Mouse (Mus musculus) embryo, embryonic 9.5 days (tissue): ENCODE data around the gene Slc45a3.

Experiments used
- DNase-seq: peaks from one replicate; pipeline ENCODE4 v3.0.0-alpha.2; 2017; ENCODE audit errors: extremely low spot score

Slc45a3 gene

DNA sequence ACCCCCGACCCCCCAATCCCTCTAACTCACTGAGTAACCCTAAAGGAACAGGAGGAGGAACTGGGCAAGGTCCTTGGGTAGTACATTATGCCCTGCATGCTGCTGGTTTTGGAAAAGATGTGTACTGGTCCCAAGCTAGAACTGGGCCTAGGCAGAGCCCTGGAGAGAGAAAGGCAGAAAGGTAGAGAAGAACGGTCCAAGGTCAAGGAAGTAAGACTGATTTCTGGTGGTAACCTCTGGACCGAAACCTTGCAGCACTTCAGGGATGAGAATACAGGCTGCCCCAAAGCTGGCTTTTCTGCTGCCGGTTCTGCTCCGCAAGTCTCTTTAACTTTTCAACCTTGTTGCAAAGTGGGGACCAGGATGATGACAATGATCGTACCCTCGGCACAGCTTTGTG, 1.8 kb downstream of the Slc45a3 start:
- DNase-seq: no peak

DNA sequence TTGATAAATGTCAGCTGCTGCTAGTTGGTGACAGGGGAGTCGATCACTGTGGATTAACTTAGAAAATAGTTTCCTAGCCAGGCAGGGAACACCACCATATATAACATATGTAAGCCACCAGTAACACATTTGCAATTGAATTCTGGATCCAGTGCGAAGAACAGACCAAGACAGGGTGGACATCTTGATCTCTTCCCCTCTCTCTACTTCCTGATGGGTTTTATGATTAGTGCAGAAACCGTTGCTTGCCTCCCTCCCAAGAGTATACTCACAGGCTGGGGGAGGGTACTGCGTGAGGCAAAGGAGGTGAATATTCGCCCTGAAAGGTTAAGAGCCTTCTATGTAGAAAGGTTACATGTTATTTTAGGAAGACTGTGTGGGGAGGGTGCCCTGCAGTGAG, 3.1 kb downstream of the Slc45a3 start:
- no peak for DNase-seq

DNA sequence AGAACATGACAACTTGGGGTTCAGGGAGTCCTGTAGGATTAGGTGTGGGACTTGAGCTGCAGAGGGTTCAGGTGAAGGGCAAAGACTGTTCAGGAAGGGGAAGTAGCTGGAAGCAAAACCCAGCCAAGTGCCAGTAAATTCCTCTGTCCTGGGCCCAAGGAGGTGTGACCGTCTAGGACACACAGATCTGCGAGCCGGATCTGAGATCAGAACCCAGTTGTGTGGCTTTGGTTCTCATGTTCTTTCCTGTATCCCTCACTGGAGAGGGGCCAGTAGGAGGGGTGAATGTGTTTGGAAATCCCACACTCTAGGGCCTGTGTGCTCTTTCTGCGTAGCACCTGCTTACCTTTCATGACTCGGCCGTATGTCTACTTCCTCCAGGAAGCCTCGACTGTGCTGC, 4.6 kb downstream of the Slc45a3 start:
- no peak for DNase-seq

DNA sequence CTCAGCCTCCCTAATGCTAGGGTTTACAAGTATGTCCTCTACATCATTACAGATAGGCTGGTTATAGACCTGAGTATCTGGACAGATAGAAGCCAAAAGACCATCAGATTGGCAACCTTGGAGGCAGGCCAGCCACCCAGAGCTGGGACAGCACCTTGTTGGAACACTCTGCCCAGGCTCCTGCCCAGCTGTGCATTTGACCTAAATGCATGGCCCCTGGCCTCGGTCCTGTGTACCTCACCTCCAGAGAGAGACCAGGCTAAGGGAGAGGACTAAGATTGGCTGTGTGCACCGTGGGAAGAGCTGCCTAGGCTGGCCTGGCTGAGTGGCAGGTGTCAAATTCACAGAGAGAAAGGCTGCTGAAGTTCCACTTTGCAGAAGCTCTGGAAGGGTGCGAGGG, 5.8 kb downstream of the Slc45a3 start:
- no peak for DNase-seq

DNA sequence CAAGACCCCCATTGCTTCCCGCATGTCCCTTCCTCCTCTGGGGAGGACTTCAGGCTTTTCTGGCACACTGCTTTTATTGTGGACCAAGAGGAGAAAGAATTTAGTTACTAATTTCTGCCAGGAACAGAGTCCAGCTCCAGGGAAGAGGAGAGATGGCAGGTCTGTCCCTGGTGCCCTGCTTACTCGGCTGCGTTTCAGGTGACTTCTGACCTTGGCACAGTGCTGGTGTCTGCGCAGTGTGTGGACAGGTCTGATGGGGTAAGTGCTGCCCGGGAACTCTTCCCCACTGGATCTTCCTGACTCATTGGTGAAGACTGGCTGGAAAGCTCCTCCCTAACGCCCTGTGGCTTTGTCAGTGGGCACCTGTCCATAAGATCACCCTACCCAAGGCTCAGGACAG, 6.2 kb downstream of the Slc45a3 start:
- no peak for DNase-seq

DNA sequence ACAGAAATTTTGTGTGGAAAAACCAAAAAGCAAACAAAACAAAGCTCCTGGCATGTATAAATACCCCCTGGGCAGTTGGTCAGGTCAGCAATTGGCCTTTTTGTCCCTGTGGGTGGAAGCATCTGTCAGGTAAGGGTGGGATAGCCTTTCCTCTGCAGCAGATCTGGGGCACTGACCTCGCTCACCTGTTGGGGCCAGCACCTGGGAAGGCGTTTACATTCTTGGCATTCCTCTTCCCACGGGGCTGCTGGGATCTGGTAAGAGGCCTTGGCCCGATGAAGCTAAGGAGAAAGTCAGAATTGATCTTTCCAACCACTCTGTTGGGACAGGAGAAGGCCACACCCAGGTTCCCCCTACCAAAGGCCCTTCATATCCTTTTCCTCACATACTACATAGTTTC, 7.1 kb downstream of the Slc45a3 start:
- no peak for DNase-seq

DNA sequence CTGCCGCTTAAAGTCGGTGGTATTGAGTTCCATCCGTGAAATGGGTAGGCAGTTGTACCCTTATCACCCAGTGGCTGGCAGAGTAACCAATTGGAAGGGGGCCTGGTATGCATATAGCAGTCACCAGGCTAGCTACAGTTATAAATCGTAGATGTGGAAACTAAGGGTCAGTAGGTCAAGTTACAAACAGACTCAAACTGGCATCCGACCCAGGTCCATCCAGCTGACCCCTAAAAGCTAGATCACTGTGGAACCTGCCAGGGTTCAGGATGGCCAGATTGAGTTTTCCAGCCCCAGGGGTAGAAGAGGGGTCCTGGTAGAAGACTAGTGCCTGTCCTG, 7.5 kb downstream of the Slc45a3 start:
- DNase-seq: no peak

DNA sequence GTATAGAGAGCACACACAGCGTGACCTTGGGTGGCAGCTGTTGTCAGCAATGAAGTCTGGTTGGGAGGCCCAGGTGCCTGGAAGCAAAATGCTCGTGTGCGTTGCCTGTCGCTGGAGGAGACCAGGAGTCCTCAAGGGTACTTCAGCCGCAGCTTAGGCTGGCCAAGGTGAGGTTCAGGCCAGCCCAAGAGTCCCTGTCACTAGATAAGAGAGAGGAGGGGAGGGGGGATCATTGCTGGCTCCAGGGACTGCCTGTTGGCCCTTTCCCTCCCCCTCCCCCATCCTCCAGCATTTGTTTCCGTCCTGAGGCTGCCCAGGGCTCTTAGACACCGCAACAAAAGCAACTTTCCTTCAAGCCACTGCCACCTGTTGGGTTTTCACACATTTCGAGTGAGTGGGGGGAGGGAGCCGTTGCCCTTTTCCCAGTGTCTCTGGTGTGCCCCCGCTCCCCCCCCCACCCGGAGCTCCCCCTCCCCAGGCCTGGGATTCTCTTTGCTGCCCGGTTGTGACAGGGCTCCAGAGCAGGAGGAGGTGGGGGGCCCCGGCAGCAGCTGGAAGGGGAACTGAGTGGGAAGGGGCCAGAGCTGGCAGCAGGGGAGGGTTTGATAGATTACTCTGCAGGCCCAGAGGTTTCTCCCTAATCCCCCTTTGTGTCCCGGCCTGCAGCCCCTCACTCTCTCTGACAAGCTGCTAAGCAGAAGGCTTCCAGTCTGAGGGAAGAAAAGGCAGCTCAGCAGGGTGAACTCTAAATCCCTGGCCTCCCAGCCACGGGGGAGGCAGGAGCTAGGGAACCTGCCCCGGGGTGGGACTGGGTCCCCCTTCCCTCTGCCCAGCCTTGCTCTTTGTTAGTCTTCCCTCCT, 8.1 kb downstream of the Slc45a3 start:
- peak; percentile 85 for DNase-seq

DNA sequence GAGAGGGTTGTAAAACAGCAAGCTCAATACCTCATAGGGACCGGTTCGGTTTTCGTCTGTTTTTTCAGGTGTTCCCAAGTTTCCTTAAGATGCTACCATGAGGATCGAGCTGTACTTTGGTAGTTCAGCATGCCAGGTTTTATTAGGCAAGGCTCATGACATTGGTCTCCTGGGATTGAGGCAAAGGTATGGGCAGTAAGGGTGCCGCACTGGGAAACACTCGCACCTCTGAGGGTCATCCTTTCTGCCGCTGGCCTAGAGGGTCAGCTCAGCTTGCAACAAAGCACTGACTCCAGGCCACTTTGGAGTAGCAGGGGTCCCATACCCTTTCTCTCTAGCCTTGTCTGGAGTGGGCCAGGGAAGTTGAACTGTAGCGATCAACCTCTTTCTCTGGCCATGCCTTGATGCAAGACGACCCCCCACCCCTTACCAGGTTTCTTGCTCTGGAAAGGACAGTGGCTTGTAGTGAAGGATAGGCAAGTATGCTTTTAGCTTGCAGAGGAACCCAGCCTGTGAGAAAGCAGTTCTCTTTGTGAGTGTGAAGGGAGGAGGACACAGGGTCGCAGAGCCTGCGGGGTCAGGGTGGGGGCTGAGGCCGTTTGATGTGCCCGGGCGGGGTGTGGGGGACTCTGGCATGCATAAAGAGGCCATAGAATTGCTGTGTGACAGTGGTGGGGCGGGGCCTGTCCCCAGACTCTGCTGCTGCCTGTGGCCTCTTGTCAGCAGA, 9.2 kb downstream of the Slc45a3 start:
- DNase-seq: peak; percentile 84

DNA sequence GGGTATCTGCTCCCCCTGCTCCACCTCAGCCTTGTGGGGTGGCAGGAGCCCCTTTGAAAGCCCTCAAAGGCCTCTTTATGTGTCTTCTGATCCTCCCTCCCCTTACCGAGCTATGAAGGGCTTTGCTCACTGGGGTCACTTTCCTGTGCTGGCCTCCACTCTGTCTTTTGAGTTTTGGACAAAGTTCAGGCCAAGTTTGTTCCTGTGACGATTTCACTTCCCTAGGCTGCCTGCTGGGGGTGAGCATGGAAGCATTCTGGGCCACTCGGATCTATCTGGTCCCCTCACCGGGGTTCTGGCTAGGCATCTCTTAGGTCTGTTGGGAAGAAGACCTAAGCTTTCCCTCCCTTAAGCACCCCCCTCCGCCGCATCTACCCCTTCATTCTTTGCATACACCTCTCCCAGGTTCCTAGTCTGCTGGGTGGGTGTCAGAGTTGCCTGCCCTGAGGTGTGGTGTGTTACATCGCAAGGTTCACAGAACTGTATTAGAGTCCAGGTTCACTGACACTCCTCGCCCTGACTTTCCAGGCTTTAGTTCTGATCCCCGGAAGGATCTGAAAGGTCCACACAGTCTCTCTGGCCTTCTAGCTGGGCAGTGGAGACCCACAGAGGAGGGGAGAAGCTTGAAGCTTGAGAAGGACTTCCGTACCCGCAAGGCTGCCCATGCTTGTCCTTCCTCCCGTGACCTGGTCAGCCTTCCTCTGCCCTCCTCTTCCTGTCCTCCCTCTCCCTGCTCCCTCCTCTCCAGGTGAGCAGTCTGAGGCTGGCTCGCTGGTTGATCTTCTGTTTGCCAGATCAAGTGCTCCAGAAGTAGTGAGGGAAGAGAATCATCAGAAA, 9.9 kb downstream of the Slc45a3 start:
- DNase-seq: no peak

DNA sequence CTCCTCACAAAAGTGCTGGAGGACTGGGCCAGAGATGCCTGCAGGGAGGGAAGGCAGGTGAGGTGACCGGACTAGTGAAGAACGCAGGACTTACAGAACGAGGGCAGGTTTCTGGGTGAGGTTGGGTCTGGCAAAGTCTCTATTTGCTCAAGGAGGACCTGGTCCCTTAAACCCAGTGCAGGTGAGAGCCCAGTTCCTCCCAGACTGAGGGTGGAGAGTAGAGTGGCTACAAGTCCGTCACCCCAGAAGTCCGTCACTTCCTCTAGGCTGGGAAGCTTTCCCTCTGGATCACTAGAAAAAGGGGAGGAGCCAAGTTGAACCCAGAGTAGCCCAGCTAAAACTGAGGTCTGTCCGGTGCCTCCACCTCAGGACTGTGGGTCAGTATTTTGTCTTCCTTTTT, 11.2 kb downstream of the Slc45a3 start:
- no peak for DNase-seq

DNA sequence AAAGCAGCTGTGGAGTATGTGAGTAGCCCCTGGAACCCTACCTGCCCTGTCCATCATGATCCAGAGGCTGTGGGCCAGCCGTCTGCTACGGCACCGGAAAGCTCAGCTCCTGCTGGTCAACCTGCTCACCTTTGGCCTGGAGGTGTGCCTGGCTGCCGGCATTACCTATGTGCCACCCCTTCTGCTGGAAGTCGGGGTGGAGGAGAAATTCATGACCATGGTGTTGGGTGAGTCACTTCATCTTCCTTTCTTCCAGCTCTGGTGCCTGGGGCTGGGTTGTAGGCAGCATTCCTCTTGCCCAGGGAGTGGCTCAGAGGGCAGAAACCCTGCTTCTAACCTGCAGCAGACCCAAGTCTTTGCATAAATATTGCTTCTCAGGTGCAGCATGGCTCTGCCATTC, 14.1 kb downstream of the Slc45a3 start:
- no peak for DNase-seq

DNA sequence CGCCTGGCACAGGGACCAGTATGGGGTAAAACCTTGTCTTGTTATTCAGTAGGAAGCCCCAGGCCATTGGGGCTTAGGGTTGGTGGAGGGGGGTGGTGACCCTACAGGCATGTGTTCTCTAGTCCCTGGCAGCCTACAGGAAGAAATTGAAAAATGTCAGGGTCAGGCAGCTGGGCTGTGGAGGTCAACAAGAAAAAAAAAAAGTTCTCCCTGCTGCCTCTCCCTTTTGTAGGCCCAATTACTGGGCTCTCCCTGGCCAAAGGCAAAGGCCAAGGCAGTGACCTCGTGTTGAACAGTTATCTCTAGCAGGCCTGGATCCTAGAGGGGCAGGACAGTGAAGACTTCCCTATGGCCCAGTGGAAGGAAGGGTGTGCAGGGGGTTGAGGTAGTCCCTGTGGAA, 17.7 kb downstream of the Slc45a3 start:
- peak; percentile 52 for DNase-seq

DNA sequence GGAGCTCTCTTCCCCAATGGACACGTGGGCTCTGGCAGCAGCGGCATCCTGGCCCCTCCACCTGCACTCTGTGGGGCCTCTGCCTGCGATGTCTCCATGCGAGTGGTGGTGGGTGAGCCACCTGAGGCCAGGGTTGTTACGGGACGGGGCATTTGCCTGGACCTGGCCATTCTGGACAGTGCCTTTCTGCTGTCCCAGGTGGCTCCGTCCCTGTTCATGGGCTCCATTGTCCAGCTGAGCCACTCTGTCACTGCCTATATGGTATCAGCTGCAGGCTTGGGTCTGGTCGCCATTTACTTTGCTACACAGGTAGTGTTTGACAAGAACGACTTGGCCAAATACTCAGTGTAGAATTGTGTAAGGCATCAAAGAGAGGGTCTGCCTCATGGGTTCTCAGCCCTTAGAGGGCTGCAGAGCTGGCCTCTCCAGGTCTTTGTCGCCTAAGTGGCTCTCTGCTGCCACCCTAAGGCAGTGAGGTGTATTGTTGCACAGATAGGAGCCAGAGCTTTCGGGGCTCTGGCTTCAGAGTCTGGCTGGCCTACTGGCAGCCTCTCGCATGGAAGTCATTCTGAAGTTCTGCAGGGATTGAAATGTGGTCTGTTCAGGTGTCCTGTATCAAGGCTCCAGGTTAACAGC, 18.7 kb downstream of the Slc45a3 start:
- DNase-seq: peak; percentile 82

DNA sequence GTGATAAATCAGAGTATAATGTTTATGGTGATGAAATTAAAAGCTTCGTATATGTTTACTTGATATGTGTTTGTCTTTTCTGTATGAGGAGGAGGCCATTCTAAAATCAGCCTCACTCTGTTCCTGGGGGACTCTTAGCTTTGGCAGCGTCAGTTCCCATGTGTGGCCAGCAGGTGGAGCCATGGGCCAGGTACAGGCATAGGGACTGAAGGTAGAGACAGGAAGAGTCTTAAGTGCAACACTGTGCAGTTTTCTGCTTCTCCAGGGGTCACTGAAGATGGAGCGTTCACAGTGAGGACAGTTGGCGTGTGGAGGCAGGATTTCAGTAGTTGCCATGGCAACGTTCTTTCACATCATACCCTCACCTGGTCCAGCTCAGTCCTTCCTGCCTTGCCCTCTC, 20.1 kb downstream of the Slc45a3 start:
- DNase-seq: peak; percentile 72

DNA sequence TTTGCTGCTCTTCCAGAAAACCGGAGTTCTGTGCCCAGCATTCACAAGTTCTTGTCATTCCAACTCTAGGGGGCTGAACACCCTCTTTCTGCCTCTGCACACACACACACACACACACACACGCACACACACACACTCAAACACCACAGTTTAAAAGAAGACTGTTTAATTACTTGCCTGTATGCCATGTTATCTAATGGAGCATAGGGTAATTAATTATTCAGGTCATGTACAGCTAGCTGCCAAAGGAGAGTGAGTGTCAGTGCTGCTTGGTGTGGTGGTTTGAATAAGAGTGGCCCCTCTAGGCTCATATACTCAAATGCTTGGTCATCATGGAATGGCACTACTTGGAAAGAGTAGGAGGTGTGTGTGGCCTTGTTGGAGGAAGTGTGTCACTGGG, 21.0 kb downstream of the Slc45a3 start:
- DNase-seq: no peak

DNA sequence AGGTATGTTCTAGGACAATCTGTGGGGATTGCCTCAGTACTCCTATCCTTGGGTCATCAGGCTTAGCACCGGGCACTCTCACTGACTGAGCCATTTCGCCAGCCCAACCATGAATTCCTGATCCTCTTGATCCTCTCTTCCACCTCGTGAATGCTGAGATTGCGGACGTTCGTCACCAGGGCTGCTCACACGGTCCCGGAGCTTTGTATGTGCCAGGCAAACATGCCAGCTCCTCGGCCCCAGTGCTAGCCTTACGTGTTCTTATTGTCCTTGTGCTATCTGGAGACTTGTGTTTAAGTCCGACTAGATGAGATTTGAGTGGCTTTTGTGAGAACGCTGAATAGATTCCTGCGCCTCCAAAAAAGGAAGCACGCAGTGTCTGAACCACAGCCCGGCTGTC, 24.7 kb downstream of the Slc45a3 start:
- DNase-seq: no peak

DNA sequence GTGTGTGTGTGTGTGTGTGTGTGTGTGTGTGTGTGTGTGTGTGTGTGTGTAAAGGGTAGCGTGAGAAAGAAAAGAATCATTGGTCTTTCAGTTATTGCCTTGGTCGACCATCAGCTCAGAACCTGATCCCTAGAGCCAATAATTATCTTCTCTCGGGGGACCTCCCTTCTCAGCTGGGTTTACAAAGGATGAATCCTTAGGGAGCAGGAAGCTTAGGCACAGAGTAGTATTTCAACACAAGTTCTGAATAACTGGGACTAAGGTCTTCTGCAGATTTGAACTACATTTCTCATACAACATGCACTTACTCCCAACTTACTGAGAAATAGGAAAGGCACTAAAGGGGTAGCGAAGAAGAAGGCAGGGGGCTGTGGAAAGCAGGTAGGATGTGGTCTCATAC, 26.7 kb downstream of the Slc45a3 start:
- no peak for DNase-seq

DNA sequence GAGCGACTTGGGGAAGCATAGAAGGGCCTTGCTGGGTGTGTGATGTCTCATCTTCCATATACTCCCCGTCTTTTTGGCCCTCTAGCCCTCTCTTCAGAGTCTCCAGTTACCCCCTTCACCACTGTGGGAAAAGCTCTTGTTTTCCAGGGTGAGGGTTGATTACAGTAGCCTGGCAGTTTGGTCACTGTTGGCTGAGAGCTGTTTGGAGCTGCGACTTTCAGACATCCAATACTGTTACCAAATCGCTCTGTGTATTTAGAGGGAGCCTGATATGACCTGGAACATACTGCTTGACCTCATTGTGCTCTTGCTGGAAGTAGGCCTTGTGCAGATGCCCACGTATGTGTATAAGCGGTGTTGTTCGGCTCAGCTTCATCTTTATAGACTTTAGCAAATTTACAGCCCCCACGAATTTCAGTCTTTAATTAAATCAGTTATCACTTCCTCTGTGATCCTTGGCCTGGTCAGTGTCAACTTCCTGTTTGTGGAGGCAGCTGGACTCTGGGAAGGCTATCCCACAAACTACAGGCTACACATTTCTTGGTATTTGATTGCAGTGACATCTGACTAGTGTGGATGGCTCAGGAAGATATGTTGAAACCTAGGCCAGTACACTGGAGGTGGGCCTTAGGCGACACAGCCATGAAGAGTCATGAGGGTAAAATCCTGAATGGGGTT, 27.5 kb downstream of the Slc45a3 start:
- DNase-seq: no peak

DNA sequence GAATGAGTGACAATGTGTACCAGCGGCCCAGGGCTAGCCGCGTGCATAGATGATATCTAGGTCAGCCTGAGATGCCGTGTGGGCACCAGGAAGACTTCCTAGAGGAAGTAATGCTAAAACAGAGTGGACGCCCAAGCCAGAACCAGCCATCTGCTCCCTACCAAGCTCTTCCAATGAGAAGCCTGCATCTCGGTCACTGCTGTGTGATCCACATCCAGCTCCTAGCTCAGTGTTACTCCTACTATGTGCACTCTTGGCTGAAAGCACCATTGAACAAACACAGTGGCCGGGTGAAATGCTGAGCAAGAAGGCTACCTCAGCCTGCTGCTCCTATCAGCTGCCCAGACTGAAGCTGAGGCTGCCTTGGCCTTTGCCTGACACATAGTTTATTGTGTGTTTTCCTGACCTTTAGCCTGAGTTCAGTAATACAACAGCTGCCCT, 29.8 kb downstream of the Slc45a3 start:
- no peak for DNase-seq
